Mouse (Mus musculus) olfactory bulb, adult 2 months (tissue): Measurements from ENCODE around the gene Slc25a12.

Experiments used
- CTCF ChIP-seq: fragments of 200-500 bp; IDR thresholded peaks from 2 replicates; pipeline ENCODE4 v1.5.1; 2012; ENCODE audit warnings: low read depth, mild to moderate bottlenecking, low read length, moderate library complexity; ENCODE audit not compliant: insufficient read depth
- POLR2A ChIP-seq: fragments of 200-500 bp; IDR thresholded peaks from 2 replicates; pipeline ENCODE4 v1.6.1; 2012; ENCODE audit warnings: mild to moderate bottlenecking, low read depth, low read length, moderate library complexity; ENCODE audit not compliant: insufficient read depth

DNA sequence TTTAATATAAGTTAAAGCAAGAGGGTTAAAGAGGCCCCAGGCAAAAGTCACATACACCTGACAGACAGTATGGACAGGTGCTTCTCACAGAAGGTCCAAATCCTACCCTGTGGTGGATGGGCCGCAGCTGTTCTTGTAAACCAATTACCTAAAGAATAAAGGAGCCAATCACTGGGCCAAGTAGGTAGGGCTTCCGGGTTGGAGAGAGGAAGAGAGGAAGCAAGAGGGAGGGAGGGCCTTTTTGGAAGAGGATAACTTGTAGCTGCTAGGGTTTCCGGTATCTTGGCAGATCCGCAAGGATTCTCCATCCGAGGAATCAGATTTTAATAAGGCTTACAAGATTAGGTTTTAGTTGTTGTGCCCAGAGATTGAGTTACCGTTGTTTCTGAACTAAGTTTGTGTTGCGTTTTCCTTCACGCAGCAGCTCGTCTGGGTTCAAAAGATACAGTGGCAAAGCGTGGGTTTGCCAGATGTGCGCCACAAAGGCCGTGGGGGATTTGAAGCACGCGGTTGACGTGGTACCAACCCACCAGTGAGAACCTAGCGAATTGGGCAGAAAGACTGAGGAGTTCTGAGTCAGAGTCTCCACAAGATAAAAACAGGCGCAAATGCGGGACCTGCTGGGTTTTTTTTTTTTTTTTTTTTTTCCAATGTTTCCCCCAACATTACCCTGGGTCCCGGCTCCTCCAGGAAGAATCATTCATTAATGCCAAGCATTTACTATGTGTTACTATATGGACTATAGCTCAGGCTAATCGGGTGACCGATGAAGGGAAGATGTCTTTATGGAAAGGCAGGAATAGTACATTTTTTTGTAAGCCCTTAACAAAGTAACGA is 33.3 kb downstream of the Slc25a12 start:
- no peak for TF ChIP-seq CTCF
- TF ChIP-seq POLR2A: no peak
